Mouse (Mus musculus): Measurements from ENCODE around the gene Sp6.

- TF ChIP-seq POLR2A (IDR thresholded peaks at IDR 0.05; ENCODE audit: borderline replicate concordance, insufficient read depth, low read length) (no peak), CTCF (IDR thresholded peaks at IDR 0.05; ENCODE audit: borderline replicate concordance, insufficient read depth, low read depth, low read length) (no peak)
Measured at GRCm38 (mm10) chr11:96986463-96986862, 26.7 kb upstream of the Sp6 start.

All from cerebellum, adult 2 months (tissue).